Mouse (Mus musculus): Measurements from ENCODE around the gene Cbwd1.
A peak's percentile ranks its signal among the peaks of the same experiment; 100 is the strongest.

Gene Cbwd1

GRCm38 (mm10) chr19:24961172-24961962 is at the start of gene Cbwd1:
Gene Cbwd1 (minus strand): TSS chr19:24961610.
- peak; percentile 97 to 99 for DNase-seq

- no peak for DNase-seq
Observed at GRCm38 (mm10) chr19:25008509-25008908, 47.1 kb upstream of the Cbwd1 start.

- no peak for DNase-seq
Observed at GRCm38 (mm10) chr19:25006686-25007085, 45.3 kb upstream of the Cbwd1 start.

- DNase-seq = no peak
Observed at GRCm38 (mm10) chr19:25003810-25004209, 42.4 kb upstream of the Cbwd1 start.

GRCm38 (mm10) chr19:25002828-25003227 is 41.4 kb upstream of the Cbwd1 start:
- DNase-seq = no peak

- no peak for DNase-seq
Observed at GRCm38 (mm10) chr19:25002032-25002431, 40.6 kb upstream of the Cbwd1 start.

GRCm38 (mm10) chr19:25000153-25000552 is 38.7 kb upstream of the Cbwd1 start:
- DNase-seq = peak in 1 of 2 experiments; percentile 41

GRCm38 (mm10) chr19:24999201-24999886 is 37.9 kb upstream of the Cbwd1 start, which contains the start of gene Dock8:
Gene Dock8 (plus strand): TSS chr19:24999534.
- peak; percentile 77 to 80 for DNase-seq

- no peak for DNase-seq
Observed at GRCm38 (mm10) chr19:24998561-24998960, 37.2 kb upstream of the Cbwd1 start.

- no peak for DNase-seq
Observed at GRCm38 (mm10) chr19:24996815-24997704, 35.6 kb upstream of the Cbwd1 start.

- DNase-seq = no peak
Observed at GRCm38 (mm10) chr19:24994900-24995299, 33.5 kb upstream of the Cbwd1 start.

- DNase-seq = no peak
Observed at GRCm38 (mm10) chr19:24993526-24993925, 32.1 kb upstream of the Cbwd1 start.

GRCm38 (mm10) chr19:24990138-24990822 is 28.9 kb upstream of the Cbwd1 start:
- no peak for DNase-seq

GRCm38 (mm10) chr19:24988831-24989230 is 27.4 kb upstream of the Cbwd1 start:
- DNase-seq = no peak

GRCm38 (mm10) chr19:24987355-24987754 is 25.9 kb upstream of the Cbwd1 start:
- DNase-seq = no peak

GRCm38 (mm10) chr19:24985045-24985444 is 23.6 kb upstream of the Cbwd1 start:
- no peak for DNase-seq

- DNase-seq = no peak
Observed at GRCm38 (mm10) chr19:24983857-24984498, 22.6 kb upstream of the Cbwd1 start.

GRCm38 (mm10) chr19:24983050-24983449 is 21.6 kb upstream of the Cbwd1 start:
- DNase-seq = no peak

GRCm38 (mm10) chr19:24981294-24981693 is 19.9 kb upstream of the Cbwd1 start:
- DNase-seq = peak; percentile 66 to 78

GRCm38 (mm10) chr19:24978852-24979842 is 17.7 kb upstream of the Cbwd1 start:
- DNase-seq = peak; percentile 65 to 88

- peak; percentile 86 to 88 for DNase-seq
Observed at GRCm38 (mm10) chr19:24977991-24978390, 16.6 kb upstream of the Cbwd1 start.
